Mouse (Mus musculus): ENCODE results near the gene Scrg1.
"Not testable (repeated sequence)": the region's sequence is repeated elsewhere in the genome, so short reads cannot be mapped to it uniquely, and the experiment has no call there.

Gene Scrg1

GRCm38 (mm10) chr8:57455765-57456164, at the start of gene Scrg1:
TSS of gene Scrg1 (plus strand) at chr8:57455923.
- no peak for DNase-seq (ENCODE audit: low read depth, low spot score)

- DNase-seq (ENCODE audit: low read depth, low spot score), result no peak
Measured at GRCm38 (mm10) chr8:57406366-57406765, 49.4 kb upstream of the Scrg1 start.

GRCm38 (mm10) chr8:57409333-57409732, 46.4 kb upstream of the Scrg1 start:
- DNase-seq (ENCODE audit: low read depth, low spot score), result no peak

DNA sequence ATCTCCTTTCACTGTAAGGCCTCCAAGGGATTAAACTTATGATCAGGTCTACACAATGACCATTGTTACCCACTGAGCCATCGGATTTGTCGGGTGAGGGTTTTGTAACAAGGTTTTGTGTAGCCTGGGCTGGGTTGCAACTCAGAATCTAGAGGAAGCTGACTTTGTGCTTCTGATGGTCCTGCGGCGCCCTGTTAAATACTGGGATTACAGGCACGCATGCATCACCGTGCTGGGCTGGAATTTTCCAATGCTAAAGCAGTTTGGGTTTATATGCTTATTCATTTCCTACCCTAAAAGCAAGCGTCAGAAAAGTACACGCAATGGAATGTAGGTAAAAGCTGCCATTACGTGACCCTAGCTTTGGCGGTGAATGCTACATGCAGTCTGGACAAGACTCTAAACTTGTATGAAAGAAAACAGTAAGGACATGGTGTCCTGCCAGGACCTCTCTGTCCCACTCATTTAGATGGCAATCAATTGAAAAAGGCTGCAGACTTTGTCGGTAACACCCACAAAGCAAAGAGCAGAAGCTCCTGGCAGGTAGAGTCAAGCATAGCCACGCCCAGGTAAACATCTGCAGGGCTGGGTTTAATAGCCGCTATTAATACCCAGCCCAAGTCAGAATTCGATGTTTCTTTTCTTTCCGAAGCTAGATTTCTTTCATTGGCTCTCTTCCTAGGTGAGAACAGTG, 45.8 kb upstream of the Scrg1 start:
- no peak for DNase-seq (ENCODE audit: low read depth, low spot score)

- no peak for DNase-seq (ENCODE audit: low read depth, low spot score)
Measured at GRCm38 (mm10) chr8:57410473-57410863, 45.3 kb upstream of the Scrg1 start.

DNA sequence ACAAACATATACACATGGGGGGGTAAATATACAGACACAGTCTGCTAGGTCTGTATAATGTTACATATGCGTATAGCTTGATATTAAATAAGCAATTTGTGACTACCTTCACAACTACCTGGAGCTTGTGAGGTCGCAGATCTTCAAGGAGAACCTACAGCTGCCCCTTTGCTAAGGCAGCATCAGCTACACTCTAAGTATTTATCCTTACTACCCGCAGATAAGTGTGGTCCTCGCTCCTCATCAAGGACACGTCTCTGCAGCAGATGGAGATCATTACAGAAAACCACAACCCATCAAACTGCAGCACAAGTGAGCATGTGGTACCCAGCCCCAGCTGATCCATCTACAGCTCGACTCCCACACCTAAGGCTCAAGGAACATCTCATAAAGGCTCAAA, 44.4 kb upstream of the Scrg1 start:
- DNase-seq (ENCODE audit: low read depth, low spot score), result no peak

GRCm38 (mm10) chr8:57416827-57417226, 38.9 kb upstream of the Scrg1 start:
- DNase-seq (ENCODE audit: low read depth, low spot score), result no peak

GRCm38 (mm10) chr8:57426074-57426473, 29.6 kb upstream of the Scrg1 start:
- DNase-seq (ENCODE audit: low read depth, low spot score), result no peak

GRCm38 (mm10) chr8:57427581-57428366, 27.9 kb upstream of the Scrg1 start:
- DNase-seq (ENCODE audit: low read depth, low spot score), result no peak

- no peak for DNase-seq (ENCODE audit: low read depth, low spot score)
Measured at GRCm38 (mm10) chr8:57428566-57428965, 27.2 kb upstream of the Scrg1 start.

GRCm38 (mm10) chr8:57429166-57429887, 26.4 kb upstream of the Scrg1 start:
- DNase-seq (ENCODE audit: low read depth, low spot score), result peak; percentile 49

DNA sequence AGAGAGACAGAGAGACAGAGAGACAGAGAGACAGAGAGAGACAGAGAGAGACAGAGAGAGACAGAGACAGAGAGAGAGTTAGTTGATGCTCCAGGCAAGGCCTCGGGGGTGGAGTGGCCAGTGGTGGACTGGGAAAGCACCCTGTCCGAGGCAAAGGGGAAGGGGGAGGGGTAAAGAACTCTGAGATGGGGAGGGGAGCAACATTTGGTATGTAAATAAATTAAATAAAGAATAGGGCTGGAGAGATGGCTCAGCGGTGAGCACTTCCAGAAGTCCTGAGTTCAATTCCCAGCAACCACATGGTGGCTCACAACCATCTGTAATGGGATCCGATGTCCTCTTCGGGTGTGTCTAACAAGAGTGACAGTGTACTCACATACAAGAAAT, 25.8 kb upstream of the Scrg1 start:
- DNase-seq (ENCODE audit: low read depth, low spot score), result not testable (repeated sequence)

- DNase-seq (ENCODE audit: low read depth, low spot score), result peak; percentile 55
Measured at GRCm38 (mm10) chr8:57430901-57431300, 24.8 kb upstream of the Scrg1 start.

- DNase-seq (ENCODE audit: low read depth, low spot score), result no peak
Measured at GRCm38 (mm10) chr8:57432802-57433201, 22.9 kb upstream of the Scrg1 start.

DNA sequence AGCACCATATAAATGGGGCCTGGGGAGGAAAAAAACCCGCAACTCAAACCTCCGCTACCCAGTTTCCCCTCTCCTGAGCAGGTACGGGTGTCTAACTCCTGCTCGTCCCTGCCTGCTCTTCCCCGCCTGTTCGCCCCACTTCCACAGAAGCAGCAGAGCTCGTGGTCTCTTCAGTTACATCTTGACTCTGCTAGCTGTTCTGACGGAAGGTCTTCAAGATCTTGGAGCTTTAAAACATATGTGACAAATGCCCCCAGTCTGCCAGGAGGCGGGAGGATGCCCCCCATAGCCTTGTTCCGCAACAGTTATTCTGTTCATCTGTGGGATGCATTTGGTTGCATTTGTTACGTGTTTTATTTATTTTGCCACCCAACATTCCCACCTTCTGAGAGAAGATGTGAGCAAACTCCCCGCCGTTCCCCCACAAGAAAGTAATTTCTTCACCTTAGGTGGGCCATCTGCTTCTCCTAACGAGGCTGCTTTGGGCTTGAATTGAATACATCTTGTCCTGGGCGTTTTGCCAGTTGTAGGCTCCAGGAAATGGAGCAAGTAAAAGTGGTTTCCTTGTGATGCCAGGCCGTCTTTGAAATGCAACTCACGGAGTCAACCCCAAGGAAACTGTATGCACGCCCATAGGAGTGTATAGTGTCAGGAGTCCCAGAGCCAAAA, 19.8 kb upstream of the Scrg1 start:
- peak; percentile 62 for DNase-seq (ENCODE audit: low read depth, low spot score)

DNA sequence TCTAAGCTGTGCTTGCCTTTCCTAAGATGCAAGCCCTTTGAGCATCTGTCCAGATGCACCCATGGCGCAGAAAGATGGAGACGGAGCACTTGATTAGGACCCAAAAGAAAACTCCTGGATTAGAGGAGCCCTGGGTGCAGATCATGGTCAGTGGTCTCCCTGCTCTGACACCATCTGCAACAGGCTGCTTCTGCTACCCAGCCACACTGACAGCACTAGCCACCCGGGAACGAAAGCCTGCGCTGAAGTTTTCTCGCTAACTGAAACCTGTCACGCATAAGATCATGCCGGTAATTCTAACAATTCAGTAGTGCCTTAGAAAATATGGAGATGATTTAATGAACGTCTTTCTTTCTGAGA, 19.3 kb upstream of the Scrg1 start:
- DNase-seq (ENCODE audit: low read depth, low spot score), result no peak

DNA sequence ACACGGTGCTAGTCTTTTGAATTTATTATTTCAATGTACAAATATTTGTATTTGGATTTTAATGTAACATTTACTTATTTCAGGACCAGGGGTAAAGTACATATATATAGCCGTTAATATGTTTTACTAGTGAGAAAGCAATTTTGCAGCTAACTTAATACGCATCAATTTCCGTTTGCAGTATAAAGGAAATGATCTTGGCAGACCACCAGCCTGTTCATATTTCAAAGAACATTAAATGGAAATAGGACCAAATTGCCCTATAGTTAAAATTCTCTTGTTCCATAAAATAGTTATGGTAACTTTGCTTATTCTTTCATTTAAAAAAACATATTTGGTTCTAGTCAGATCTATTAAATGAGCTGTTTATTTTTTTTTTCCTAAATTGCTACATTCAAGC, 14.6 kb upstream of the Scrg1 start:
- DNase-seq (ENCODE audit: low read depth, low spot score), result no peak

- no peak for DNase-seq (ENCODE audit: low read depth, low spot score)
Measured at GRCm38 (mm10) chr8:57441556-57441955, 14.2 kb upstream of the Scrg1 start.

DNA sequence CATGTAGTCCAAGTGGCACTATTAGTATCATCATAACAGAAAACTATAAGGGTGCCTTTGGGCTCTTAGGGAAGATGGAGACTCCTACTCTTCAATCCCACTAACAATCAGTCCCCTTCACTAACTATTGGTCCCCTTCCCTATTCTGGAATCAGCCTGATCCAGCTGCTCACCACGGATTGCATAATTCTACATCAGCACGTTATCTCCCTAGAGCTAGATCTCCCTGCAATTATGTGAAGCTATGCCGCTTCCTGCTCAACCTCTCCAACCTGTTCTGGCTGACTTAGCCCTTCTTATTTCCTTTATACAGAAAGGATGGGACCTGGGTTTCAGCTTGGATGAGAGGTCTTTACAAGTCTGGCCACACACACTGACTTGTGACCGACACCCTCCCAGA, 12.4 kb upstream of the Scrg1 start:
- no peak for DNase-seq (ENCODE audit: low read depth, low spot score)

GRCm38 (mm10) chr8:57445901-57446300, 9.8 kb upstream of the Scrg1 start:
- DNase-seq (ENCODE audit: low read depth, low spot score), result not testable (repeated sequence)

- no peak for DNase-seq (ENCODE audit: low read depth, low spot score)
Measured at GRCm38 (mm10) chr8:57450726-57451125, 5.0 kb upstream of the Scrg1 start.

- no peak for DNase-seq (ENCODE audit: low read depth, low spot score)
Measured at GRCm38 (mm10) chr8:57451896-57452295, 3.8 kb upstream of the Scrg1 start.

All from telencephalon, adult 2 months (tissue).